Mouse (Mus musculus) kidney, embryonic 16.5 days (tissue): ENCODE measurements around the gene Arhgef26. TPM values are rescaled to one million over a fixed set of nuclear protein-coding genes. Genes with fewer than 3 reads are reported as not detected.
A peak's percentile ranks its signal among the peaks of the same experiment; 100 is the strongest.

Experiments used
- ATAC-seq: fragments of 200-750 bp; cut with Nextera tagmentation; 2 replicates; pipeline ENCODE4 v1.8.0; 2017; ENCODE audit warnings: moderate TSS enrichment; ENCODE audit not compliant: low FRiP score, low TSS enrichment
- H3K27ac ChIP-seq: fragments of 300-500 bp; sonication (generic); 2 replicates; pipeline ENCODE4 v1.5.1; 2014; ENCODE audit warnings: low read length
- H3K27me3 ChIP-seq: fragments of 300-500 bp; sonication (generic); 2 replicates; pipeline ENCODE4 v1.6.1; 2014; ENCODE audit warnings: low read length, control low read depth, mixed read lengths; ENCODE audit not compliant: insufficient read depth
- H3K36me3 ChIP-seq: fragments of 300-500 bp; sonication (generic); 2 replicates; pipeline ENCODE4 v1.6.1; 2014; ENCODE audit warnings: low read length, control low read depth, mixed read lengths; ENCODE audit not compliant: insufficient read depth
- H3K4me1 ChIP-seq: fragments of 300-500 bp; sonication (generic); 2 replicates; pipeline ENCODE4 v1.6.1; 2014; ENCODE audit warnings: low read length, control low read depth, mixed read lengths; ENCODE audit not compliant: insufficient read depth
- H3K4me2 ChIP-seq: fragments of 300-500 bp; sonication (generic); replicated peaks from 2 replicates; pipeline ENCODE4 v1.6.1; 2014; ENCODE audit warnings: low read depth, low read length
- H3K4me3 ChIP-seq: fragments of 300-500 bp; sonication (generic); 2 replicates; pipeline ENCODE4 v1.5.1; 2014; ENCODE audit warnings: mild to moderate bottlenecking, low read length
- H3K9ac ChIP-seq: fragments of 300-500 bp; sonication (generic); replicated peaks from 2 replicates; pipeline ENCODE4 v1.6.1; 2014; ENCODE audit warnings: low read length
- H3K9me3 ChIP-seq: fragments of 300-500 bp; sonication (generic); 2 replicates; pipeline ENCODE4 v1.6.1; 2016; ENCODE audit warnings: low read length, control low read depth
- WGBS: fragments of 180-500 bp; shearing (Covaris S2); extraction: QIAGEN DNeasy Blood & Tissue Kit; methylation state at CpG from one replicate; pipeline ENCODE4 v1.1.7; 2014; 5-methylcytosine and 5-hydroxymethylcytosine counted together
- polyA plus RNA-seq: library from polyadenylated mRNA; unstranded; fragments of >200 nt; fragmentation: Nextera tagmentation; extraction: Ambion mirVana; gene quantifications from 2 replicates; pipeline ENCODE4 v1.2.1, GENCODE M21; 2015

Arhgef26 gene
- polyA plus RNA-seq, 1 experiment from 2014 or later, result 10.8 TPM

- H3K27ac ChIP-seq, result no peak overlapping the region
- H3K9ac ChIP-seq, result no peak overlapping the region
- 89% methylated on average over 2 of the region's 2 CpGs for WGBS
- no peak for ATAC-seq
- H3K4me3 ChIP-seq, result no peak overlapping the region
- peaks cover 7% of the 10 kb centered on the region; the same call in 1 of the 2 replicates for H3K4me1 ChIP-seq
- no peaks in the 10 kb centered on the region for H3K9me3 ChIP-seq
- H3K4me2 ChIP-seq, result no peak overlapping the region
- H3K36me3 ChIP-seq, result no peaks in the 10 kb centered on the region; the same call in 1 of the 2 replicates
- no peaks in the 10 kb centered on the region for H3K27me3 ChIP-seq
These were observed 38.6 kb downstream of the Arhgef26 start for GRCm38 (mm10) chr3:62376719-62377118.

GRCm38 (mm10) chr3:62379946-62380345 is 41.8 kb downstream of the Arhgef26 start:
- Histone ChIP-seq H3K36me3 (no peaks in the 10 kb centered on the region; the same call in 1 of the 2 replicates), H3K27ac (0 out of 2 replicates have a peak overlapping the region, but pooled peaks have one; percentile 18), H3K9me3 (no peaks in the 10 kb centered on the region), H3K4me2 (no peak overlapping the region), H3K4me1 (no peaks in the 10 kb centered on the region), H3K4me3 (no peak overlapping the region), H3K27me3 (no peaks in the 10 kb centered on the region), H3K9ac (no peak overlapping the region)
- ATAC-seq, result no peak
- 31% methylated on average over 5 of the region's 5 CpGs for WGBS

- no peaks in the 10 kb centered on the region for H3K4me1 ChIP-seq
- no peak overlapping the region for H3K4me2 ChIP-seq
- no peak overlapping the region for H3K9ac ChIP-seq
- H3K9me3 ChIP-seq, result no peaks in the 10 kb centered on the region
- H3K27me3 ChIP-seq, result no peaks in the 10 kb centered on the region
- 42% methylated on average over 3 of the region's 3 CpGs for WGBS
- no peak for ATAC-seq
- H3K27ac ChIP-seq, result 0 out of 2 replicates have a peak overlapping the region, but pooled peaks have one; percentile 18
- no peaks in the 10 kb centered on the region; the same call in 1 of the 2 replicates for H3K36me3 ChIP-seq
- H3K4me3 ChIP-seq, result no peak overlapping the region
These were observed 42.3 kb downstream of the Arhgef26 start for GRCm38 (mm10) chr3:62380420-62380819.

- no peaks in the 10 kb centered on the region for H3K4me1 ChIP-seq
- ATAC-seq, result no peak
- H3K9me3 ChIP-seq, result no peaks in the 10 kb centered on the region
- H3K4me3 ChIP-seq, result no peak overlapping the region
- no peaks in the 10 kb centered on the region for H3K27me3 ChIP-seq
- H3K27ac ChIP-seq, result no peak overlapping the region
- H3K9ac ChIP-seq, result no peak overlapping the region
- 88% methylated on average over 1 of the region's 1 CpGs for WGBS
- no peaks in the 10 kb centered on the region; the same call in 1 of the 2 replicates for H3K36me3 ChIP-seq
- H3K4me2 ChIP-seq, result no peak overlapping the region
These were observed 44.7 kb downstream of the Arhgef26 start for GRCm38 (mm10) chr3:62382853-62383252.

GRCm38 (mm10) chr3:62392636-62393035 is 54.5 kb downstream of the Arhgef26 start:
- ATAC-seq, result no peak
- no peak overlapping the region for H3K27ac ChIP-seq
- 0 out of 2 replicates have a peak, but pooled peaks cover 4% of the 10 kb centered on the region for H3K36me3 ChIP-seq
- no peak overlapping the region for H3K4me3 ChIP-seq
- no peak overlapping the region for H3K4me2 ChIP-seq
- H3K27me3 ChIP-seq, result no peaks in the 10 kb centered on the region
- peaks cover 12% of the 10 kb centered on the region for H3K4me1 ChIP-seq
- H3K9ac ChIP-seq, result no peak overlapping the region
- no peaks in the 10 kb centered on the region for H3K9me3 ChIP-seq

GRCm38 (mm10) chr3:62394284-62394683 is 56.1 kb downstream of the Arhgef26 start:
- Histone ChIP-seq H3K9ac (no peak overlapping the region), H3K4me1 (peaks cover 12% of the 10 kb centered on the region), H3K36me3 (no peaks in the 10 kb centered on the region), H3K9me3 (no peaks in the 10 kb centered on the region), H3K4me3 (no peak overlapping the region), H3K27me3 (no peaks in the 10 kb centered on the region), H3K4me2 (no peak overlapping the region), H3K27ac (no peak overlapping the region)
- no peak for ATAC-seq
- WGBS, result 73% methylated on average over 7 of the region's 7 CpGs

- Histone ChIP-seq H3K36me3 (no peaks in the 10 kb centered on the region), H3K4me2 (no peak overlapping the region), H3K4me3 (no peak overlapping the region), H3K9me3 (no peaks in the 10 kb centered on the region), H3K27me3 (no peaks in the 10 kb centered on the region), H3K4me1 (peaks cover 12% of the 10 kb centered on the region), H3K9ac (no peak overlapping the region), H3K27ac (peak overlapping the region; percentile 46; the same call in 1 of the 2 replicates)
- 53% methylated on average over 5 of the region's 5 CpGs for WGBS
- ATAC-seq, result 0 out of 2 replicates have a peak, but pooled peaks have one; percentile 31
These were observed 57.2 kb downstream of the Arhgef26 start for GRCm38 (mm10) chr3:62395368-62395767.

- WGBS, result 27% methylated on average over 5 of the region's 5 CpGs
- H3K9me3 ChIP-seq, result no peaks in the 10 kb centered on the region
- H3K27ac ChIP-seq, result peak overlapping the region; percentile 61; the same call in 1 of the 2 replicates
- no peak overlapping the region for H3K9ac ChIP-seq
- no peaks in the 10 kb centered on the region for H3K27me3 ChIP-seq
- no peak overlapping the region for H3K4me3 ChIP-seq
- no peaks in the 10 kb centered on the region for H3K36me3 ChIP-seq
- no peak for ATAC-seq
- no peak overlapping the region; the same call in 1 of the 2 replicates for H3K4me2 ChIP-seq
- H3K4me1 ChIP-seq, result peaks cover 12% of the 10 kb centered on the region
These were observed 58.0 kb downstream of the Arhgef26 start for GRCm38 (mm10) chr3:62396109-62396508.

- H3K9me3 ChIP-seq, result no peaks in the 10 kb centered on the region
- H3K27me3 ChIP-seq, result no peaks in the 10 kb centered on the region
- H3K4me1 ChIP-seq, result peaks cover 12% of the 10 kb centered on the region
- no peaks in the 10 kb centered on the region for H3K36me3 ChIP-seq
- no peak overlapping the region for H3K4me2 ChIP-seq
- no peak overlapping the region for H3K9ac ChIP-seq
- H3K4me3 ChIP-seq, result no peak overlapping the region
- no peak overlapping the region for H3K27ac ChIP-seq
- no peak for ATAC-seq
These were observed 60.0 kb downstream of the Arhgef26 start for GRCm38 (mm10) chr3:62398094-62398493.

- Histone ChIP-seq H3K36me3 (no peaks in the 10 kb centered on the region), H3K9ac (no peak overlapping the region), H3K4me2 (no peak overlapping the region), H3K4me3 (no peak overlapping the region), H3K4me1 (peaks cover 12% of the 10 kb centered on the region), H3K9me3 (no peaks in the 10 kb centered on the region), H3K27ac (no peak overlapping the region), H3K27me3 (no peaks in the 10 kb centered on the region)
- 92% methylated on average over 12 of the region's 12 CpGs for WGBS
- no peak for ATAC-seq
These were observed 61.9 kb downstream of the Arhgef26 start for GRCm38 (mm10) chr3:62399826-62400746.
